Mouse (Mus musculus): Measurements from ENCODE around the gene Cyp2d10. TPM values are rescaled to one million over a fixed set of nuclear protein-coding genes. Genes with fewer than 3 reads are reported as not detected.
"Not testable (repeated sequence)": the region's sequence is repeated elsewhere in the genome, so short reads cannot be mapped to it uniquely, and the experiment has no call there.

Gene Cyp2d10
- polyA plus RNA-seq (2016; fragmentation: Nextera tagmentation; extraction: Ambion mirVana), result not detected in 2 replicates

- WGBS, result 93% methylated on average over 6 of the region's 6 CpGs
- Histone ChIP-seq H3K27me3 (no peaks in the 10 kb centered on the region), H3K4me3 (no peak within 1 kb of the TSS), H3K27ac (no peak within 1 kb of the TSS), H3K4me2 (replicated peaks) (no peak within 1 kb of the TSS), H3K4me1 (no peaks in the 10 kb centered on the region), H3K36me3 (no peaks in the 10 kb centered on the region), H3K9me3 (no peaks in the 10 kb centered on the region), H3K9ac (no peak within 1 kb of the TSS)
- ATAC-seq (ENCODE audit: insufficient number of reproducible peaks, insufficient read depth, low FRiP score, low TSS enrichment), result no peak
Measured at GRCm38 (mm10) chr15:82406981-82407380, at the start of gene Cyp2d10. Gene Cyp2d10, minus strand, starts transcription at chr15:82407195.

- not testable (repeated sequence) for ATAC-seq (ENCODE audit: insufficient number of reproducible peaks, insufficient read depth, low FRiP score, low TSS enrichment); H3K4me1 ChIP-seq; H3K36me3 ChIP-seq; H3K9ac ChIP-seq; H3K9me3 ChIP-seq; H3K4me3 ChIP-seq; H3K4me2 ChIP-seq (replicated peaks); H3K27ac ChIP-seq; H3K27me3 ChIP-seq
- WGBS, result 92% methylated on average over 6 of the region's 6 CpGs
Measured at GRCm38 (mm10) chr15:82456086-82456790, 49.2 kb upstream of the Cyp2d10 start.

GRCm38 (mm10) chr15:82453501-82453900 is 46.5 kb upstream of the Cyp2d10 start:
- H3K4me2 ChIP-seq (replicated peaks); H3K27ac ChIP-seq; H3K9me3 ChIP-seq; H3K36me3 ChIP-seq; H3K4me3 ChIP-seq; H3K27me3 ChIP-seq; H3K4me1 ChIP-seq; H3K9ac ChIP-seq; ATAC-seq (ENCODE audit: insufficient number of reproducible peaks, insufficient read depth, low FRiP score, low TSS enrichment): not testable (repeated sequence)
- 79% methylated on average over 6 of the region's 6 CpGs for WGBS

GRCm38 (mm10) chr15:82452133-82452532 is 45.1 kb upstream of the Cyp2d10 start:
- H3K4me1 ChIP-seq; H3K27ac ChIP-seq; H3K4me2 ChIP-seq (replicated peaks); H3K27me3 ChIP-seq; ATAC-seq (ENCODE audit: insufficient number of reproducible peaks, insufficient read depth, low FRiP score, low TSS enrichment); H3K9ac ChIP-seq; H3K9me3 ChIP-seq; H3K36me3 ChIP-seq; H3K4me3 ChIP-seq: not testable (repeated sequence)
- WGBS, result 88% methylated on average over 1 of the region's 1 CpGs

- not testable (repeated sequence) for H3K4me3 ChIP-seq; H3K27ac ChIP-seq; H3K9me3 ChIP-seq; ATAC-seq (ENCODE audit: insufficient number of reproducible peaks, insufficient read depth, low FRiP score, low TSS enrichment); H3K27me3 ChIP-seq; H3K9ac ChIP-seq; H3K4me2 ChIP-seq (replicated peaks); H3K4me1 ChIP-seq; H3K36me3 ChIP-seq
- 74% methylated on average over 2 of the region's 2 CpGs for WGBS
Measured at GRCm38 (mm10) chr15:82450045-82450444, 43.0 kb upstream of the Cyp2d10 start.

- no peak for ATAC-seq (ENCODE audit: insufficient number of reproducible peaks, insufficient read depth, low FRiP score, low TSS enrichment)
- Histone ChIP-seq H3K9ac (no peak overlapping the region), H3K36me3 (no peaks in the 10 kb centered on the region), H3K4me1 (no peaks in the 10 kb centered on the region), H3K4me2 (replicated peaks) (no peak overlapping the region), H3K27me3 (no peaks in the 10 kb centered on the region), H3K9me3 (no peaks in the 10 kb centered on the region), H3K4me3 (no peak overlapping the region), H3K27ac (no peak overlapping the region)
- WGBS, result 79% methylated on average over 8 of the region's 8 CpGs
Measured at GRCm38 (mm10) chr15:82445196-82445595, 38.2 kb upstream of the Cyp2d10 start.

- WGBS, result 90% methylated on average over 3 of the region's 3 CpGs
Measured at GRCm38 (mm10) chr15:82443658-82444057, 36.7 kb upstream of the Cyp2d10 start.

GRCm38 (mm10) chr15:82437975-82438617 is 31.1 kb upstream of the Cyp2d10 start:
- Histone ChIP-seq H3K4me3 (no peak overlapping the region), H3K27me3 (no peaks in the 10 kb centered on the region), H3K36me3 (no peaks in the 10 kb centered on the region), H3K4me2 (replicated peaks) (no peak overlapping the region), H3K4me1 (no peaks in the 10 kb centered on the region), H3K9me3 (0 out of 2 replicates have a peak, but pooled peaks cover 5% of the 10 kb centered on the region), H3K27ac (no peak overlapping the region), H3K9ac (no peak overlapping the region)
- 64% methylated on average over 5 of the region's 5 CpGs for WGBS
- ATAC-seq (ENCODE audit: insufficient number of reproducible peaks, insufficient read depth, low FRiP score, low TSS enrichment), result no peak

More at GRCm38 (mm10) chr15:82443658-82444057, 36.7 kb upstream of the Cyp2d10 start:
- Histone ChIP-seq H3K36me3 (no peaks in the 10 kb centered on the region), H3K9me3 (no peaks in the 10 kb centered on the region), H3K4me1 (no peaks in the 10 kb centered on the region), H3K9ac (no peak overlapping the region), H3K4me2 (replicated peaks) (no peak overlapping the region), H3K27me3 (no peaks in the 10 kb centered on the region), H3K27ac (no peak overlapping the region), H3K4me3 (no peak overlapping the region)
- ATAC-seq (ENCODE audit: insufficient number of reproducible peaks, insufficient read depth, low FRiP score, low TSS enrichment), result no peak

- Histone ChIP-seq H3K27ac (no peak overlapping the region), H3K9me3 (0 out of 2 replicates have a peak, but pooled peaks cover 5% of the 10 kb centered on the region), H3K9ac (no peak overlapping the region), H3K4me3 (no peak overlapping the region), H3K4me1 (no peaks in the 10 kb centered on the region), H3K27me3 (no peaks in the 10 kb centered on the region), H3K4me2 (replicated peaks) (no peak overlapping the region), H3K36me3 (no peaks in the 10 kb centered on the region)
- ATAC-seq (ENCODE audit: insufficient number of reproducible peaks, insufficient read depth, low FRiP score, low TSS enrichment), result no peak
- 86% methylated on average over 2 of the region's 2 CpGs for WGBS
Measured at GRCm38 (mm10) chr15:82435606-82436005, 28.6 kb upstream of the Cyp2d10 start.

GRCm38 (mm10) chr15:82435011-82435410 is 28.0 kb upstream of the Cyp2d10 start:
- Histone ChIP-seq H3K36me3 (no peaks in the 10 kb centered on the region), H3K4me2 (replicated peaks) (no peak overlapping the region), H3K9me3 (0 out of 2 replicates have a peak, but pooled peaks cover 5% of the 10 kb centered on the region), H3K9ac (no peak overlapping the region), H3K27ac (no peak overlapping the region), H3K4me1 (no peaks in the 10 kb centered on the region), H3K27me3 (no peaks in the 10 kb centered on the region), H3K4me3 (no peak overlapping the region)
- 83% methylated on average over 3 of the region's 3 CpGs for WGBS
- no peak for ATAC-seq (ENCODE audit: insufficient number of reproducible peaks, insufficient read depth, low FRiP score, low TSS enrichment)

- ATAC-seq (ENCODE audit: insufficient number of reproducible peaks, insufficient read depth, low FRiP score, low TSS enrichment), result no peak
- Histone ChIP-seq H3K4me2 (replicated peaks) (no peak overlapping the region), H3K27me3 (no peaks in the 10 kb centered on the region), H3K9ac (no peak overlapping the region), H3K4me1 (no peaks in the 10 kb centered on the region), H3K9me3 (0 out of 2 replicates have a peak, but pooled peaks cover 5% of the 10 kb centered on the region), H3K27ac (no peak overlapping the region), H3K4me3 (no peak overlapping the region), H3K36me3 (no peaks in the 10 kb centered on the region)
- WGBS, result 89% methylated on average over 3 of the region's 3 CpGs
Measured at GRCm38 (mm10) chr15:82434541-82434940, 27.5 kb upstream of the Cyp2d10 start.

- H3K27ac ChIP-seq, result no peak overlapping the region
- no peak overlapping the region for H3K9ac ChIP-seq
- no peaks in the 10 kb centered on the region for H3K36me3 ChIP-seq
- WGBS, result 96% methylated on average over 3 of the region's 3 CpGs
- no peaks in the 10 kb centered on the region for H3K27me3 ChIP-seq
- no peak overlapping the region for H3K4me2 ChIP-seq (replicated peaks)
- no peak overlapping the region for H3K4me3 ChIP-seq
- no peak for ATAC-seq (ENCODE audit: insufficient number of reproducible peaks, insufficient read depth, low FRiP score, low TSS enrichment)
- H3K4me1 ChIP-seq, result no peaks in the 10 kb centered on the region
- 0 out of 2 replicates have a peak, but pooled peaks cover 5% of the 10 kb centered on the region for H3K9me3 ChIP-seq
Measured at GRCm38 (mm10) chr15:82433621-82434020, 26.6 kb upstream of the Cyp2d10 start.
